In the genomic region with DNA sequence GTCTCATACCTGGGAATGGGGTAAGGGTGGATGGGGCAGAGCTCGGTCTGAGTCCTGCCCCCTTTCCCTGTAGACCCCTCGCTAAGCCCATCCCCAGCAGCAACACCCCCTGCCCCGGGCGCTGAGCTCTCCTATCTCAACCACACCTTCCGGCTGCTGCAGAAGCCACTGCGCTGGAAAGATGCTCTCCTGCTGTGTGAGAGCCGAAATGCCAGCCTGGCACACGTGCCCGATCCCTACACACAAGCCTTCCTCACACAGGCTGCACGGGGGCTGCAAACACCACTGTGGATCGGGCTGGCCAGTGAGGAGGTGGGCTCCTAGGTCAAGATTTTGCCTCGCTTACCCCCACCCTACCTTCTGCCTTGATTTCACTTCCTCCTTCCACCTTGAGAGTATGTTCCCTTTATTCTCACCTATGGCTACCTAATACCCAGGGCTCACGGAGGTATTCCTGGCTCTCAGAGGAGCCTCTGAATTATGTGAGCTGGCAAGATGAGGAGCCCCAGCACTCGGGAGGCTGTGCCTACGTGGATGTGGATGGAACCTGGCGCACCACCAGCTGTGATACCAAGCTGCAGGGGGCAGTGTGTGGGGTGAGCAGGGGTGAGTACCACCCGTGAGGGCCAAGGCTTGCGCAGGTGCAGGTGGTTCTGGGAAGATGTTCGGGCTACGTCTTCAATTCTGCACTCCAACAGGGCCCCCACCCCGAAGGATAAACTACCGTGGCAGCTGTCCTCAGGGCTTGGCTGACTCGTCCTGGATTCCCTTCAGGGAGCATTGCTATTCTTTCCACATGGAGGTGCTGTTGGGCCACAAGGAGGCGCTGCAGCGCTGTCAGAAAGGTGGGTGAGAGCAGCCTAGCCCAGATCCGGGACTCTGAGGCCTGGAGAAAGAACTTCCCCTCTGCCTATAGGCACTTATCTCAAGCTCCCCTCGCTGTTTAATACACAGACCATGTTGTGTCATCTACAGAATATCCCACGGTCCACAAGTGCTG, we compare ENCODE assay signal across 8 mouse cellular contexts. TPM values are rescaled to one million over a fixed set of nuclear protein-coding genes. Genes with fewer than 3 reads are reported as not detected.
A peak's percentile ranks its signal among the peaks of the same experiment; 100 is the strongest.
DNase-seq lines count a peak whose midpoint lies in the region; ATAC-seq and TF ChIP-seq lines count a peak whose summit lies in the region.

No protein-coding gene starts in this region.

- peak; percentile 94 to 99 (median 97) for TF ChIP-seq CTCF in MEL (IDR thresholded peaks at IDR 0.05 in 2 of 3, conservative IDR thresholded peaks at IDR 0.05 in 1 of 3; ENCODE audit: control insufficient read depth in 1 of 3, insufficient read depth in 1 of 3, low read depth in 2 of 3, low read length in 3 of 3, poor library complexity in 1 of 3, severe bottlenecking in 1 of 3)
- TF ChIP-seq CTCF in forebrain, postnatal 0 days (IDR thresholded peaks at IDR 0.05; ENCODE audit: low read depth), result peak; percentile 94
- TF ChIP-seq CTCF in layer of hippocampus, adult 2 months (conservative IDR thresholded peaks at IDR 0.05), result peak; percentile 95
- peak; percentile 91 for TF ChIP-seq CTCF in lung, embryonic 14.5 days (IDR thresholded peaks at IDR 0.05; ENCODE audit: low read depth)

- H3K79me2 ChIP-seq in MEL (ENCODE audit: control insufficient read depth, insufficient read depth, low read length, poor library complexity), result no peaks in the 10 kb centered on the region

- no peaks in the 10 kb centered on the region for H3K36me3 ChIP-seq in MEL (ENCODE audit: control insufficient read depth in 1 of 2, insufficient read depth in 2 of 2, low read length in 2 of 2)
- H3K36me3 ChIP-seq in forebrain, postnatal 0 days (ENCODE audit: insufficient read depth), result no peaks in the 10 kb centered on the region
- H3K36me3 ChIP-seq in lung, embryonic 14.5 days (ENCODE audit: insufficient read depth), result peaks cover 48% of the 10 kb centered on the region

- TF ChIP-seq EP300 in MEL (IDR thresholded peaks at IDR 0.05; ENCODE audit: low read depth in 1 of 2, low read length in 2 of 2), result no peak

- ATAC-seq in forebrain, postnatal 0 days, result peak; percentile 94
- ATAC-seq in lung, embryonic 14.5 days (ENCODE audit: insufficient read depth), result peak; percentile 41

- no peaks in the 10 kb centered on the region for H3K4me1 ChIP-seq in MEL (ENCODE audit: control insufficient read depth in 1 of 2, insufficient read depth in 2 of 2, low read length in 2 of 2)
- no peaks in the 10 kb centered on the region for H3K4me1 ChIP-seq in forebrain, postnatal 0 days (ENCODE audit: insufficient read depth)
- H3K4me1 ChIP-seq in lung, embryonic 14.5 days (ENCODE audit: insufficient read depth), result peaks cover 3% of the 10 kb centered on the region; the same call in 1 of the 2 replicates

- no peak overlapping the region for H3K4me2 ChIP-seq in forebrain, postnatal 0 days (ENCODE audit: low read depth)
- no peak overlapping the region for H3K4me2 ChIP-seq in lung, embryonic 14.5 days

- H3K9ac ChIP-seq in MEL (ENCODE audit: control insufficient read depth, low read depth, low read length, poor library complexity, severe bottlenecking), result no peak overlapping the region
- H3K9ac ChIP-seq in forebrain, postnatal 0 days, result 0 out of 2 replicates have a peak overlapping the region, but pooled peaks have one; percentile 11
- H3K9ac ChIP-seq in lung, embryonic 14.5 days, result no peak overlapping the region

- no peaks in the 10 kb centered on the region for H3K9me3 ChIP-seq in MEL (replicated peaks; ENCODE audit: insufficient read depth, low read length)
- H3K9me3 ChIP-seq in forebrain, postnatal 0 days (ENCODE audit: low read length), result no peaks in the 10 kb centered on the region
- H3K9me3 ChIP-seq in lung, embryonic 14.5 days (ENCODE audit: low read depth, low read length), result no peaks in the 10 kb centered on the region

- WGBS in forebrain, postnatal 0 days, result 60% methylated on average over 28 of the region's 28 CpGs
- 56% methylated on average over 28 of the region's 28 CpGs for WGBS in lung, embryonic 14.5 days

- TF ChIP-seq POLR2A in MEL (IDR thresholded peaks at IDR 0.05; ENCODE audit: control insufficient read depth in 1 of 2, insufficient read depth in 1 of 2, low read depth in 1 of 2, low read length in 2 of 2, poor library complexity in 1 of 2), result no peak

- no peak overlapping the region for H3K27ac ChIP-seq in MEL (ENCODE audit: control insufficient read depth, low read depth, low read length)
- no peak overlapping the region for H3K27ac ChIP-seq in forebrain, postnatal 0 days (ENCODE audit: low read depth, low read length)
- no peak overlapping the region for H3K27ac ChIP-seq in layer of hippocampus, adult 2 months
- H3K27ac ChIP-seq in lung, embryonic 14.5 days (ENCODE audit: low read depth), result no peak overlapping the region

- H3K27me3 ChIP-seq in MEL (ENCODE audit: control insufficient read depth in 1 of 2, insufficient read depth in 2 of 2, low read length in 2 of 2), result peaks cover 2 to 4% of the 10 kb centered on the region in 2 experiments; a peak in 3 of 4 replicates
- H3K27me3 ChIP-seq in forebrain, postnatal 0 days (ENCODE audit: insufficient read depth, low read length), result no peaks in the 10 kb centered on the region
- H3K27me3 ChIP-seq in lung, embryonic 14.5 days (ENCODE audit: insufficient read depth, low read length), result no peaks in the 10 kb centered on the region

- H3K4me3 ChIP-seq in MEL (ENCODE audit: control insufficient read depth in 1 of 2, insufficient read depth in 1 of 2, low read depth in 2 of 2, low read length in 2 of 2), result no peak overlapping the region
- no peak overlapping the region for H3K4me3 ChIP-seq in forebrain, postnatal 0 days (ENCODE audit: low read depth, low read length)
- peak overlapping the region; percentile 23; the same call in 1 of the 2 replicates for H3K4me3 ChIP-seq in layer of hippocampus, adult 2 months
- no peak overlapping the region for H3K4me3 ChIP-seq in lung, embryonic 14.5 days (ENCODE audit: low read depth, low read length)

- TF ChIP-seq RAD21 in MEL (IDR thresholded peaks at IDR 0.05; ENCODE audit: low read depth, low read length), result peak; percentile 97

- DNase-seq in MEL (ENCODE audit: low read depth, low spot score), result peak; percentile 93
- peak; percentile 81 for DNase-seq in cerebellum, adult 11-12 months
- peak; percentile 92 for DNase-seq in forebrain, postnatal 0 days
- DNase-seq in heart, postnatal 4 days, result peak; percentile 91
- peak; percentile 85 to 92 for DNase-seq in layer of hippocampus, adult 2 months (ENCODE audit: low spot score in 2 of 2)
- DNase-seq in lung, embryonic 14.5 days, result peak; percentile 90
- peak; percentile 66 for DNase-seq in ovary, adult 18-20 months (ENCODE audit: low spot score)
- peak; percentile 82 for DNase-seq in thymus, postnatal 0 days (ENCODE audit: low spot score)

TF ChIP-seq in MEL, 35 proteins besides CTCF, POLR2A, EP300 and RAD21:
- TF ChIP-seq MYC (IDR thresholded peaks at IDR 0.05; ENCODE audit: low read depth, low read length) (peak; percentile 75; the same call in 1 of the 2 replicates), ZC3H11A (IDR thresholded peaks at IDR 0.05; ENCODE audit: low read depth, low read length) (peak; percentile 92), MXI1 (IDR thresholded peaks at IDR 0.05; ENCODE audit: low read depth, low read length) (no peak), GATA1 (IDR thresholded peaks at IDR 0.05; ENCODE audit: low read depth, low read length) (0 out of 2 replicates have a peak, but pooled peaks have one; percentile 23), SMC3 (IDR thresholded peaks at IDR 0.05; ENCODE audit: low read depth, low read length) (peak; percentile 98)
TF ChIP-seq in MEL: peak in this region for 4.

RNA-seq across cellular contexts. Expression of a gene that starts 55.0 kb away (rescaled TPM):
- not detected in 2 replicates for total RNA-seq in MEL (2012; rRNA removed)
- polyA plus RNA-seq in MEL (2012; ENCODE audit: insufficient read depth in 1 of 2, insufficient read length in 2 of 2, low read depth in 1 of 2, low replicate concordance in 2 of 2, missing spikeins in 1 of 2), result not detected
- 8.2 and 13.2 TPM in 2 replicates for total RNA-seq in forebrain, postnatal 0 days (2014; rRNA removed)
- polyA plus RNA-seq in forebrain, postnatal 0 days (2015; fragmentation: Nextera tagmentation; extraction: Ambion mirVana), result 2.3 and 2.4 TPM in 2 replicates
- total RNA-seq in heart, postnatal 4 days (2021), result 10 to 100 TPM; 31.5 to 32.8 TPM
- 1 to 10 TPM; 4.1 to 5.7 TPM for total RNA-seq in layer of hippocampus, adult 2 months (2021)
- polyA plus RNA-seq in lung, embryonic 14.5 days (2014; fragmentation: Nextera tagmentation; extraction: Ambion mirVana), result 16.6 and 20.0 TPM in 2 replicates
- polyA plus RNA-seq in thymus, postnatal 0 days (2015; fragmentation: Nextera tagmentation; extraction: Ambion mirVana), result 0.74 and 0.84 TPM in 2 replicates
